Mouse (Mus musculus): ENCODE data around the gene Gli2.

Gene Gli2

DNA sequence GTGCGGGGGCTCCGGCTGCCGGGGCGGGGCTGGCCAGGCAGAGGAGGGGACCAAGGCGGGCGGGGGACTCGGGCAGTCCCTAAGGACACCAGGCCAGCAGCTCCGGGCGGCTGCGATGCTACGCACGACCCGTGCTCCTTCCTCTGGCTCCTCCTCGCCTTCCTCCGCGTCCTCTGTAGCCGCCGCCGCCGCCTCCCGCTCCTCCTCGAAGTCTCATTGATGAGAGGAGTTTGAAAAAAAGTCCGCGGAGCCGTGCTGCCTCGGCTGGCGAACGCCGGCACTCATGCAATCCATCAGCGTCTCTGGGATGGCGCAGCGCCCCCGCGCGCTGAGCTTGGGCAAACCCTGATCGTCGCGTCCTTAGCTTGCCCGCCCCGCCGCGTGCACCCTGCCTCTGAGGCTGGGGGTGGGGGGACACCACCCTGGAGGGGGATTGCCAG is at the start of gene Gli2:
TSS of gene Gli2 (minus strand) at position 218 of the 440 bp plus-strand sequence.
- DNase-seq, result peak; percentile 71

DNA sequence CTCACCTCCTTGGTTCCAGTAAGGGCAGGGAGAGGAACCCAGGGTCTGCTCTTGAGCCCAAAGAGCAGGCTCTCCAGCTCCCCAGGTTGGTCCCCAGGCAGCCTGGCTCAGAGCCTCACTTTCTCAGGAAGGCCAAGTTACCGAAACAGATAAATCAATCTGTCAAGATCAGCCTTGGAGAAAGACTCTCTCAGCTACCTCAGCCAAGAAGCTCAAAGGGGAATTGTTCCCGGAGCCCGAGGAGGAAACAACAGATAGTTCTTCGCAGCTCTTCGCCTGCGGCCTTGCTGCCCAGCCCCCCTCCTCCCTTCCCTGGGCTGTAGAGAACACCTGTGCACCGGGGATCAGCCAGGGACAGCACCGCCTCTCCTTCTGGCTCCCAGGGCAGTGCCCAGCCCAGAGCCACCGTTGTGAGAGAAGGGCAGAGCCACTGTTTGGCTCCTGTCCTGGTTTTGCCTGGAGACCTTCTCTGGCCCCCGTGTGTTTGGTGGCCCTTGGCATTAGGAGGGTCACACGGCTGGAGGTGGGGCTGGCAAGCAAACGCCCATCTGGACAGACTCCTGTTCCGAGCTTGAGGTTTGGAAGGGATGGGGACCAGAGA is 44.6 kb upstream of the Gli2 start:
- DNase-seq, result no peak

DNA sequence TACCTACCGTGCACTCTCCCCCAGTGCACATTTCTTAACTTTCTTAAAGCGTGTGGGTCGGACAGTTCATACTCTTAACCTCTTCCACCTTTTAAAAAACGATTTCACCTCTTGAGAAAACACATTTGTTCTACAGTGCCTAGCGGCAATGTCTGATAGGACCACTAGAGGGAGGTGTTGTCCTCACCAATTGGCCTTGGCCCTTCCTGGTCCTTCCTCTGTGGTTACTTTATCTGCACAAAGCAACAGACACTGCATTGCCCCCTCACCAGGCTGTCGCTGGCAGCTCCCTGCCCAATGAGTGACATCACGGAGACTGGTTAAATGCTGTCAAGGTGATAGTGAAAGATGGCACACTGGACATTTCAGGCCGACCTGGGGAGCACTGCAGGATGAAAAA is 40.3 kb upstream of the Gli2 start:
- DNase-seq, result peak; percentile 72

DNA sequence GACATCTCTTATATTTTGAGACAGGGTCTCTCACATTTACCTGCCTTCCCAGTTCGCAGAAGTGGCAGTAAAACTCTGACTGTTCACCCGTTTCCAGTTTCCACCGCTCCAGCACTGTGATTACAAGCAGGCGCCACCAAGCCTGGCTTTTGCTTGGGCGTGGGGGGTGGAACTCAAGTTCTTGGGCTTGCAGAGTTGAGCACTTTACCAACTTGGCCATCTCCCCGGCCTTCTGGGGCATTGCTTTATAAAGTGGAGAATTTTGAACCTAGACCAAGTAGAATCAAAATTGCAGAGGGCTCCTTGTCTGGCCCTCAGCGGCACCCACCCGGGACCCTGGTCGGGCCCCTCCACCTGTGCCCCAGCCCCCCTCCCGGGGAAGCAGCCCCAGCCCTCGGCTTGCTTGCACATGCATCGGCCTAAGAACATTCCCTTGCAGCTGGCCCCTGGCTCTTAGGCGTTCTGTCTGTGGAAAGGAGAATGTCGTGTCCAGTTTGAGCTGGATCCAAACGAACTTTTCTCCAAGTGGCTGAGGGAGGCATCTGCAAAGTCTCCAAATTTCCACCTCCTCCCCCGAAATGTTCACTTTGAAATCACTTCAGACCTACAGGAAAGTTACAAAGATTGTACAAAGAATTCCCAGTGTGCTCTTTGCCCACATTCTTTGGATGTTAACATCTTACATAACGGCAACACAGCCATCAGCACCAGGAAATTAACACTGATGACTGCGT is 36.6 kb upstream of the Gli2 start:
- no peak for DNase-seq

DNA sequence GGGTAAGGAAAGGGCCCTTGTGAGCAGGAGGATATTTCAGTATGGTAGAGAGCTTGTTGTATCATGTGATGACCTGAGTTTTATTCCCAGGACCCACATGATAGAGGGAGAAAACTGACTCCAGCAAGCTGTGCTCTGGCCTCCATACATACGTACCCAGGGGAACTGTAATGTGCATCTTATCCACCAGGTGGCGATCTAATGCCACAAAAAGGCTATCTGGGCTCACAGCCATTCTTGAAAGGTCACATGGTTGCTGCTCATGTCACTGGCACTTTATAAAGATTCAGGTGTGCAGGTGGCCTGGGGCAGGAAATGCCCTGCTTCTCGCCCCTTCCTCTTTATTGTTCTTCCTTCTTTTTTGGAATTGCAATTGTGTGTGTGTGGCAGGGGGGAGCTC is 34.1 kb upstream of the Gli2 start:
- peak; percentile 85 for DNase-seq

DNA sequence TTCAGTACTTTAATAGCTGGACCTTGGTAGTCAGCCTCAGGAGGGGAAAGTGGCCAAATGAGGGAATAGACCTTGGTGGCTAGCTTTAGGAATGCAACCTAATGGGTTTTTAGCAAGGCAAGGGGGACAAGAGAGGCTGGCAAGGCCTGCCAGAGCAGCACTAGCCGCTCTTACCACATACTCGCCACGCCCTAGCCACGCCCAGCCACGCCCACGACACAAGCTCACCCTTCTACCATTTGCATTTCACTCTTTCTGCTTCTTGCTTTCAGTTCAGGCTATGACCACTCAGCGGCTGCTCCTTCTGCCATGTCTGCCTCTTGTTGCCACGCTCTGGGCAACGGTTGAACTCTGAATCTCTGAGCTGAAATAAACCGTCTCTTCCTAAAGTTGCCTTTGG is 32.4 kb upstream of the Gli2 start:
- no peak for DNase-seq

DNA sequence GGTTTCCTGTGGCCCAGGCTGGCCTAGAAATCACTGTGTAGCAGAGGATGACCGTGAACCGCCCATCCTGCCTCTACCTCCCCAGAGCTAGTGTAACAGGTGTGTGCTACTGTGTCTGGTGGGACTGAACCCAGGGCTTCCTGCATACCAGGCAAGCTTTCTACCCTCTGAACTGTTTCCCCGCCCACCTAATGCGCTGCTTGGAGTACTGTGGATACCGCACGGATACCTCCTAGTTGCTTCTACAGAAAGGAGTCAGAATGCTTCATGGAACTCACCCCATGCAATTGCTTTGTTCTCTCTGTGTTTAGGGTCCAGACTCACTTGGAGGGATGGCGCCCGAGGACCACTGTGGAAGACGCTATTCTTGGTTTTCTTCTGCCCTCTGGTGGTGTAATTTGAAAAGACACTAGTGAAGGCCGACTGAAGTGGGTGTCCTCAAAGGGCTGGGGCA is 30.1 kb upstream of the Gli2 start:
- no peak for DNase-seq

DNA sequence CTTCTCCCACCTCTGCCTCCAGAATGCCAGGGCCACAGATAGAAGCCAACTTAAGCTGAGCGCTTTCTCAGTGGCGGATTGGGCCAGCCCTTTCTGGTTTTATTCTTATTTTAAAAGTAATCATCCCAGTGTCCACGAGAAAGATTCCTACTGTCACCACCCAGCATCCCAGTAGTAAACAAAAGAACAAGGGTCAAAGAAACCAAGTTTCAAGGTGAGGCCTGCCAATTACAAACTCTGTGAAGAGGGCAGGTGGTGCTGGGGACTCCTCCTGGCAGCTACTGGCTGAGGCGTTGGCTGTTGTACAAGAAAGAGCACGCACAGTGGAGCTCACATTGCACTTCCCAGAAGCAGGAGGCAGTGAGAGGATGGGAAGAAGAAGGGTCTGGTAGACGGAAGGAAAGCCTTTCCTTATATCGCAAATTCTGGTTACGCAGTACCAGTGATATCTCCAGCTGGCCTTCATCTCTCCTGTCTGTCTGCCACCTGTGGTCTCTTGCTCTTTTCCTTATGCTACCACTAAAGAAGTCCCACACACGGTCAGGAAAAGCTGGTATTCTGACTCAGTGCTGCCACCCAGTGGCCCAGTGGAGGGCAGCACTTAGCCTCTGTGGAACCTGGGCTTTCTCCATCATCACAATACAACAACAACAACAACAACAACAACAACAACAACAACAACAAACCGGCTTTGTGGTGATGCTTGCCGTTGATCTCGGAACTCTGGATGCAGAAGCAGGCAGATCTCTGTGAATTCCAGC is 29.0 kb upstream of the Gli2 start:
- DNase-seq, result peak; percentile 69

DNA sequence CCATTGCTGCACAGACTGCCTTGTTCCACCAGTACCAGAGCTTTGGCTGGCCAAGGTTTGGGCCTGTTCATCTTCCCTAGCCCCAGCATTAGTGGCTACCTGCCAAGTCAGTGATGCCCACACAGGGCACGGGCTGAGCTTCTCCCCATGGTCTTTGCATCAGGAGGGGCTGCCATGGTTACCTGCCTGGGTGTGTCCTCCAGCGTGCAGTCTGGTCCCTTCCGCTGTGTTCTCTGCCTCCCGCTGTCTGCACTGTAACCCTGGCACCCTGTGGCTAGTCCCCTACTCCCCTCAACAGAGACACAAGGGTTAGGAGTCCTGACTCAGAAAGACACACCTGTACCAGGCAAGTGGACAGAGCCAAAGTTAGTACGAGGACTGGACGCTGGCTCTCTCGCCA is 24.5 kb upstream of the Gli2 start:
- no peak for DNase-seq

DNA sequence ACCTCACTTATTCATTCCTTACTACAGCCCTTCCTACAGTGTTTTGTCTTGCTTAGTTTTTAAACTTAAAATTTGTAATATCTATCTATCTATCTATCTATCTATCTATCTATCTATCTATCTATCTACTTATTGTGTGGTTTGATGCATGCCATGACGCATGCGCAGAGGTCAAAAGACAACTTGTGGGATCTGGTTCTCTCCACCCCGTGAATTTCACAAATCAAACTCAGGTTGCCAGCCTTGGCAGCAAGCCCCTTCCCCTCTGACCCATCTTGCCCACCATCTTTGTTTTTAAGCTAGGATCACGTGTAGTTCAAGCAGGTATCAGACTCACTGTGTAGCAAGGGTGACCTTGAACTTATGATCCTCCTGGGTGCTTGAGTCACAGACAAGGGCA is 22.9 kb upstream of the Gli2 start:
- DNase-seq, result no peak

DNA sequence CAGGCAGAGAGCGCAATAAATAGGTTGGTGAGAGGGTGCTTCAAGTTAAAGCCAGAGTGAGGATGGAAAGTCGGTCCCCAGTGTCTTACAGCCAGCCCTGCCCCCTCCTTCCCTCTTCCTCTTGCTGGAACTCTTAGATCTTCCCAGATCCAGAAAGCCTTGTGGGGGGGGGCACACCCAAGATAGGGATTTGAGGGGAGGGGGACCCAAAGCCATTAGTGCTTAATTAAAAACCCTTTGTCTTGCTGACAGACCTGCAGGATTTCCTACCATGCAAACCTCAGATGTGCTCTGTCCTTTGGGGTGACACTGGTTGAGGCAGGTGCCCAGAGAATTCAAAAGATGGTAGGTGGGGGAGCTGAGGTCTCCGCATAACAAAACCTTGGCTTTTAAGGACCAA is 22.5 kb upstream of the Gli2 start:
- no peak for DNase-seq

DNA sequence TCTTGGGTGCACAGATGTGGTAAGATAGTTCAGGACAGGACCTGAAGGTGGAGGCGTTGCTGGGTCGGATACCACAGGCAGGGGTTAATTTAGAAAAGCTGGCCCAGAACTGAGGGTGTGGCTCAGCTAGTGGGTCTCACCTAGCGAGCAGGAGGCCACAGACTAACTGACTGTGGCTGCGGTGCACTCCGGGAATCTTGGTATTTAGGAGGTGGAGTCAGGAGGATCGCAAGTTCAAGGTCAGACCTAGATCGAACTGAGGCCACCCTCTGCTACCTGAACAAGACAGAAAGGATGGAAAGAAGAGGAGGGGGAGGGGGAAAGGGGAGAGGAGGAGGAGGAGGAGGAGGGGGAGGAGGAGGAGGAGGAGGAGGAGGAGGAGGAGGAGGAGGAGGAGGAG is 22.1 kb upstream of the Gli2 start:
- DNase-seq, result no peak

DNA sequence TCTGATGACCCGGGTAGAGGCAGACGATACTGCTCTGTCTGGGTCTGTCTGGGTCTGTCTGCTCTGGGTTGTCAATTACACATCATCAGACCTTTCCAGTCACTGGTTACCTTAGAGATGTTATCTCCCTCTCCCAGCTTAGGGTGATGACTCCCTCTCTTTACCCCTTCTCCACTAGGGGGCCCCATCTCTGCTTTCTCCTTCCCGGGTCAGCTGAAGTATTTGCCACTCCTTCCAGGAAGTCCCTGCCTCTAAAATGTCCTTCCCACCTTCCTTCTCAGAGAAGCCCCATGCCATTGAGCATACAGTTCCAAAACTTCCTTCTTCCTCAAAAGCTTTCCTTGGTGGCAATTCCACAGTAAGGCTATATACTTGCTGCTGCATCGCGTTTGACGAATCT is 21.5 kb upstream of the Gli2 start:
- no peak for DNase-seq

DNA sequence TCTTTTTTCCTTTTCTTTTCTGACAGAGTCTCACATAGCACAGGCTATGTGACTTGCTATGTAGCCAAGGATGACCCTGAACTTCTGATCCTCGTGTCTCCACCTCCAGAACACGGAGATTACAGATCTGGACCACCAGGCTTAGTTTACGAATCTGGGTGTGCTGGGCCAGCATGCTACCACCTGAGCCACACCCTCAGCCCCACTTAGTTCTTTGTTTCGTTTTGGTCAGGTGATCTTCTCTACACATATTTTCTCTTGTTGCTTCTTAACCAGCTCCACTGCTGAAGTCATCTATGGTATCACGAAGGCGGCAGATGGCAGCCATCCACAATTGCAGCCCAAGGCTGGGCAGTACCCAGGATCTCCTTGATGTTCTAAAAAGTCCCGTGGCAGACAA is 20.5 kb upstream of the Gli2 start:
- DNase-seq, result no peak

DNA sequence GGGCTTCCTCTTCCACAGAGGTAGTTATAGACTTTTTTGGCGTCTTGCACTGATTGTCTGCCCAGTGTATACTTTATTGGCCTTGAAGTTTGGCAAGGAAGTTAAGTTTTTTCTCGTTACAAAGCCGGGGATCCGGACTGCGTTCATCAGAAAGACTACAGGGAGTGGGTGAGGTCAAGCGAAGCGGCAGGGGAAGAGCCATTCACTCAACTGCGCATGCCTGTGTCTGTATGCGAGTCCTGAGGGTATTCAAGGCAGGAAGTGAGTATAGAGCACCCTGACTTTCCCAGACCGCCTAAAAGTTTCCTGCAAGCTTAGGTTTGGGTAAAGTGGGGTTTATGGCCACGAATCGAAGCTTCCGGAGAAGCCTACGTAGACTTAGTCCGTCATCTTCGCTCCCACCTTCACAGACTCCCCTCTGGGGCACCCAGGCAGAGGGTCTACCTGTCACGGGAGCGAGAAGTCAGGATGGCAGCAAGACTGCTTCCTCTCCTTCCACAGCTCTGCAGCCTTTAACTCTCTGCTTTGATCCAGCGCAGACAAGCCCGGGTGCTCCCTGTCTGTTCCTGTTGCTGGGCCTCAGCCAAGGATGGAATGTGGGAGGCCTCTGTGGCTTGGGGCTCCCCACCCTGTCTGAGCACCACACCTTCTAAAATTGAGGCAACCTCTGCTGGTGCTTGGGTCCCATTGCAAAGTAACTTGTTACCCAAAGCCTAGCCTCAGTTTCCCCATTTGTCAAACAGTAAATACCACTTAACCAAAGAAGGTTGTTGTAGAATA is 11.7 kb upstream of the Gli2 start:
- DNase-seq, result no peak

DNA sequence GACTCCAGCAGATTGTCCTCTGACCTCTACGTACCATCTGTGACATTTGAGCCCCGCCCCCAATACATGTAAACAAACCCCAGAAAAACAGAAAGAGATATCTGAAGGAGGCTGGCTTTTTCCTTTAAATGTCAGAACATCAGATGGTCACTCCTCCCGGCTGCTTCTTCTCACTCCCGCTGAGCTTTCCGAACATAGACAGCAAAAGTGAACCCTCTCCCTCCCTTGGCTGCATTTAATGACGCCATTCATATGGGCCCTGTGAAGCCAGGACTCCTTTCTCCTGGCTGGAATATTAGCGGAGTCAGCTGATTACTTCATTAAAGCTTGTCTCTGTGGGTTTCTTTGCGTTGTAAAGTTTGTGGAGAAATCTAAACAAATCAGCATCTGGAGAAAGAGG is 3.1 kb upstream of the Gli2 start:
- no peak for DNase-seq

DNA sequence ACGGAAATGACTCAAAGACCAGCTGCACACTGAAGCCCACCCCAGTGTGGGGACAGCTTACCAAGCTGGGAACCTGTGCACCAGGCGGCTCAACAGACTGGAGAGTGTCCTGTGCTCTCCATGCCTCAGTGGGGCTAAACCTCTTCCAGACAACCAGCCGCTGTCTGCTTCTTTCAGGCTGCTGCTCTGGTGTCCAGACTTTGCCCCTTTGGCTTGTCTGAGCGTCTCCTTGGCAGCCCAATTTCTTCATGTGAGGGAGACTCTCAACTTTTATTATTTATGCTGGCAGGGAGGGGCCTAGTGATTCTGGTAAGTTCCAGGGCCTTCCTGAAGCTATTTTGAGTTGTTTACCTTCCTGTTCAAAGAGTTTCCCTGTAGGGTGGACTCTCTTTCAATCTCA is 2.4 kb upstream of the Gli2 start:
- peak; percentile 25 for DNase-seq

DNA sequence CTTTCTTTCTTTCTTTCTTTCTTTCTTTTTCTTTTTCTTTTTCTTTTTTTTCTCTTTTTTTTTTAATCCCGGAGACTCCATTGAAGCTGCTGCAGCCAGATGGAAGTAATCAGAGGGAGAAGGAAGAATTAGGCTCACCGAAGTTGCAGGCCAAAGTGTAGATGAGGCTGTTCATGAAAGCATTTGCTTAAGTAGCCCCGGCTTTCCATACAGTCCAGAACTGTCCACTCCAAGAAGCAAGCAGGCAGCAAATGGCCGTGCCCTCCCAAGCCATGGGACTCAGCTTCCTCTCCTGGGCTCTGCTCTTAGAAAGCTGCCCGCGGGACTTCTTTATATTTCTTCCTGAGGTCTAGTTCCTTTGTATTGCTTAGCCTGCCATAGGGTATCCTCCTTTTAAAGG is 1.0 kb upstream of the Gli2 start:
- DNase-seq, result no peak

DNA sequence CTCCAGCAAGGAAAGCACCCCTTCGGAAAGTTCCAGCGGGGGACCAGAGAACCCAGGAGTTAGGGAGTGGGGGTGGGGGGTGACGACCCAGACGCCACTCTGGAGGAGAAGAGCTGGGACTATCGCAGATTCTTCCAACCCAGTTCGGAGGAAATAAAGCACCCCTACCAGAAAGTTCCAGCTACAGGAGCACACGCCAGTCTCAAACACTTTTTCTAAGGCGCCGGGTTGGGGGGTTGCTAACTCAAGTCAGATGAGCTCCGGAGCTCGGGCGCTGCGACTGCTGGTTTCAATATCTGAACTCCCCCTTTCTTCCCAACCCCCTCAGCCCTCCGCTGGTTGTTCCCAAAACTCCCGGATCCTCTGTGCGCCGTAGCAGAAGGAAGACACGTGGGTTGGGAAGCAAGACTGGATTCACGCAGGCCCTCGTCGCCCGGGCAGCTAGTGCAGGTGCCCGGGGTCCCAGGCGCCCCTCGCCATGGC is 494 bp upstream of the Gli2 start:
- DNase-seq, result no peak

DNA sequence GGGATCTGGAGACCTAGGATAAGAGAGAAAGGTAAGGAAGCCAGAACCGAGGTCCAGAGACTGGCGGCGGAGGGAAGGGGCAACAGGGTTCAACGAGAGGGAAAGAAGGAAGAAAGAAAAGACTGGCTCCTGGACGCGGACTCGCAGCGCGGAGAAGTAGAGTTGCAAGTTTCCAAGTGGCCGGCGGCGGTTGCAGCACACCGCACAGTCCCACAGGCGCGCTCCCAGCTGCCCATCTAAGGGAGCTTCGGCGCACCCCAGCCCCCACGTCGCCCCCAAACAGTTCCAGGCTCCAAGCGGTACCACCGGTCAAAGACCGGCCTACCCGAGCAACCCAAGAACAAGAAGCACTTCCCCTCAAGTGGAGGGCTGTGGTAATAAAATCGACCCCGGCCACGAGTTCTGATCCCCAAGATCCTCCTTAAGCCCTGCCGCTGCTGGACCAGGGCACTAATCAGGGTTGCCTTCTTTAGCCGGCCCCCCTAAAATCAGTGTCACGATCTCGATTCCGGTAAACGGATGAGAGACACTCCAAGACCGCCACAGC is 715 bp downstream of the Gli2 start:
- no peak for DNase-seq

DNA sequence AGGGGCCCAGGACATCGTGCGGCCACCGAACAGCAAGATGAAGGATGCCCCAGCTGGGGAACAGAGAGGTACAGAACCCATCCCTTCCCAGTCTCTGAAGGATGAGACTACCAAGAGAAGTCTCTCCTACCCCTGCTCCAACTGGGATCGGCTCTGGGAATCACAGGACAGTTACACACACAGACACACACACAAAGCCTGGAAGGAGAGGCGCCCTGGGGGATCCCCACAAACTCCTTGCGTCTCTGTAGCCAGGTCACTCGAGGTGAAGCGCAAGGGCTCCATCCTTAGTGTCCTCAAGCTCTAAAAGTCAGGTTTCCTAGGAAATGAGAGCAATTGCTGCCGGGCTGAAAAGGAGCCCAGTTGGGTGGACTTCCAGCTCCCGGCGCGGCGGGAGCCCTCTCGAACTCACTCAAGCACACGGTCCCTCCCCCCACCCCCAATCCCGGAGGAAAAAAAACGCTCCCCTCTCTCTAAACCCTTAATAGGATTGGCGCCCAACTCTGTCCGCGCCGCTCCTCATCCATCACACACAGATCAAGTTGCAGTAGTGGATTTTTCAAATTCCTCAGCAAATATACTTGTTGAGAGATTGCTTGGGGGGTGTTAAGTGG is 1.4 kb downstream of the Gli2 start:
- no peak for DNase-seq

DNA sequence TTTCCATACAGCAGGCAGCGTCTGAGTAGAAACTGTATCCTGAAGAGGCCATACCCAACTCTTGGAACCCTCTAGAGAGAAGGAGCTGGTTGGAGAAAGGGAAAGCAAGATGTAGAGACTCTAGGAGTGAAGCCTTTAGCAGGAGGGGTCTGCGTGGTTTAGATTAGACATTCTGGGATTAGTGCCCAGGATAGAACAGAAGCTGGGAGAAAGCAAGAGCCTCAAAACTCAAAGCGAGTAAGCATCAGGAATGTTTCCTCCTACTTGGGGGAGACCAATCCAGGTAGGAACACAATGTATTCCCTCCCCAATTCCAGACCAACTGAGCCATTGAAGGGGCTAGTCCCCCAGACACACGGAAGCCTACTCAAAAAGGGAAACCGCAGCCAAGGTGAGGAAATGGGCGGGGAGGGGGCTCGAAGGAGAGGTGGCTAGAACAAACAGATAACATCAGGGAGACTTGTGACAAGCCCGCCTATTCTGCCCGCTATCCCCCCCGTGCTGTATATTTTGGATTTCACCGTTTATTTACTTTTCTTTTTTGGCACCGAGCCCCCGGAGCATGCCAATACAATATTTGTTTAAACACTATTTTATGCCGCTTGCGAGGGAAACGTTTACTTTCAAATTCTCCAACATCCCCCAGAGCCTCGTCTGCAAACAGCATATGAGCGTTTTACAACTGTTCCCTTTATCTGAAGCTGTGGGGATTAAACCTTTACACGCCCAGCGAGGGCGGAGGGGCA is 2.1 kb downstream of the Gli2 start:
- no peak for DNase-seq

Data from kidney, adult 18-20 months (tissue).